Mouse (Mus musculus) brain, embryonic 14.5 days (tissue): Measurements from ENCODE around the gene Ccdc107. TPM values are rescaled to one million over a fixed set of nuclear protein-coding genes. Genes with fewer than 3 reads are reported as not detected.

Experiments
- DNase-seq: peaks from one replicate; pipeline ENCODE4 v3.0.0-alpha.2; 2011; ENCODE audit warnings: low read depth
- CTCF ChIP-seq: fragments of 200-500 bp; IDR thresholded peaks from 2 replicates; pipeline ENCODE4 v1.5.1; 2012; ENCODE audit warnings: inconsistent platforms, mild to moderate bottlenecking, moderate library complexity, borderline replicate concordance; ENCODE audit not compliant: insufficient read depth, insufficient read length; ENCODE audit errors: extremely low read depth
- POLR2A ChIP-seq: fragments of 200-500 bp; IDR thresholded peaks from 2 replicates; pipeline ENCODE4 v1.6.1; 2012; ENCODE audit warnings: mild to moderate bottlenecking, inconsistent platforms, borderline replicate concordance; ENCODE audit not compliant: poor library complexity, insufficient read depth, insufficient read length, severe bottlenecking; ENCODE audit errors: extremely low read depth
- polyA plus RNA-seq: library from polyadenylated mRNA; depleted of rRNA; stranded (reverse); fragments of >200 nt; gene quantifications from 2 replicates; pipeline ENCODE4 v1.2.3, GENCODE M21; 2012; rRNA removed

Gene Ccdc107
- polyA plus RNA-seq = 100.0 and 137 TPM in 2 replicates

- TF ChIP-seq CTCF (no peak), POLR2A (no peak)
Measured at GRCm38 (mm10) chr4:43492821-43493185, at the start of gene Ccdc107. Ccdc107 (plus strand) TSS chr4:43492900.

GRCm38 (mm10) chr4:43443511-43443910 is 49.2 kb upstream of the Ccdc107 start:
- peak; percentile 34 for DNase-seq
- TF ChIP-seq POLR2A (no peak), CTCF (no peak)

More at GRCm38 (mm10) chr4:43492821-43493185, at the start of gene Ccdc107:
- peak; percentile 99 for DNase-seq

- no peak for DNase-seq
- TF ChIP-seq CTCF (no peak), POLR2A (no peak)
Measured at GRCm38 (mm10) chr4:43447251-43447650, 45.4 kb upstream of the Ccdc107 start.

DNA sequence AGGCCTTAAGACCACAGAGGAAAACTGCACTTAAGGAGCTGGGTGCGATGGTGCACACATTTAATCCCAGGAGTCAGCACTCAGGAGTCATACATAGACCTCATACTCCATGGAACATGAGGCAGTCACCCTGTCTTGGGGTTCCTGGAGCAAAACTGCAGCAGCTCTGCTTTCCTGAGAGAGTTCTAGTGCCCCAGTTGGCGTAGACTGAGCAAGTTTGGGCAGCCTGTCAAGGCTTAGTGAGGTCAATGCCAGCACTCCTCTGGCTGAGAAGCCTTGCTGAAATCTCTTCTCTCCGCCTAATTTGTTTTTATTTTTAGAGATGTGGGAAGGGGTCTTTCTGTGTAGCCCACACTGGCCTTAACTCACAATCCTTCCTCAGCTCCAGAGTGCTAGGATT is 44.1 kb upstream of the Ccdc107 start:
- TF ChIP-seq CTCF (no peak), POLR2A (no peak)
- no peak for DNase-seq

- DNase-seq = no peak
- TF ChIP-seq POLR2A = no peak
- no peak for TF ChIP-seq CTCF
Measured at GRCm38 (mm10) chr4:43452315-43452714, 40.4 kb upstream of the Ccdc107 start.

GRCm38 (mm10) chr4:43453413-43453812 is 39.3 kb upstream of the Ccdc107 start:
- peak; percentile 24 for DNase-seq
- TF ChIP-seq CTCF (no peak), POLR2A (no peak)

DNA sequence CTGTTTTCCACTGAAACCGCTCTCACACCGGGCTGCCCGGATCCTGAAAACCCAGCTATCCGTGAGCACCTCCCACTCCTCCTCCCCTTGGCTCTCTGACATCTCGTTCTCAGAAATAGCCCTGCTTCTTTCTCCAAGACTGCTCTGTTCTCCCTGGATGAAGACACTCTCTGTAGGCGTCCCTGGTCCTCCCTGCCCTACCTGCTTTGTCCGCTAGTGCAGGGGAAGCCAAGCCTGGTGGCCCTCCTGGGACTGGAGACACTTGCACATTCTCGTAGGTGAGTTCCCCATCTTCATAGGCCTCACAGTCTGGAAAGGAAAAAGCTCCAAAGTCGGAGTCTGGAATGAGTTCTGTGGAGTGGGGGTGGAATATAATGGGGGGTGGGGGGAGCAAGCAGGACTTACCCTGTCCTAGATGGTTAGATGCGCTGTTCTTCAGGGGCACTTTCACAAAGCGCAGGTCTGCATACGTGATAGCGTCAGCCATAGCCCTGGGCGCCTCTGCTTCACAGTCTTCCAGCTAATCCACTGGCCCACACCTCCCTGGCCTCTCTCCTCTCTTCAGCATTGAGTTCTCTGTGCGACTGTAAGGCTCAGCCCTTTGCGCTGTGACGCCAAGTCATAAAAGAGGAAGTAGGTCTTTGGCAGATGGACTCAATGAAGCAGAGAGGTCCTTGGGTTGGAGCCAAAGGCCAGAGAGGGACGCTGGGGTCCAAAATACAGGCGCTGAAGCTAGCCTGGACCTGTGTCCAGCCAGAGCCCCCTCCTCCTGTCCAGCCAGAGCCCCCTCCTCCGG is 38.5 kb upstream of the Ccdc107 start, which contains the start of gene Cd72:
Cd72 (minus strand) TSS at position 588 of the 796 bp plus-strand sequence.
- no peak; the same call in 1 of the 2 replicates for TF ChIP-seq CTCF
- no peak for TF ChIP-seq POLR2A
- no peak for DNase-seq

GRCm38 (mm10) chr4:43456470-43456869 is 36.2 kb upstream of the Ccdc107 start:
- no peak for DNase-seq
- no peak for TF ChIP-seq CTCF
- TF ChIP-seq POLR2A = no peak

- no peak for DNase-seq
Measured at GRCm38 (mm10) chr4:43457124-43457523, 35.6 kb upstream of the Ccdc107 start.

GRCm38 (mm10) chr4:43463102-43463501 is 29.6 kb upstream of the Ccdc107 start:
- DNase-seq = no peak
- no peak for TF ChIP-seq POLR2A
- TF ChIP-seq CTCF = no peak

More at GRCm38 (mm10) chr4:43457124-43457523, 35.6 kb upstream of the Ccdc107 start:
- no peak for TF ChIP-seq POLR2A
- no peak for TF ChIP-seq CTCF

GRCm38 (mm10) chr4:43465935-43466334 is 26.8 kb upstream of the Ccdc107 start:
- no peak for DNase-seq

GRCm38 (mm10) chr4:43466872-43467271 is 25.8 kb upstream of the Ccdc107 start:
- TF ChIP-seq CTCF (no peak), POLR2A (no peak)
- DNase-seq = no peak

More at GRCm38 (mm10) chr4:43465935-43466334, 26.8 kb upstream of the Ccdc107 start:
- no peak for TF ChIP-seq CTCF
